28 mouse cellular contexts compared by ENCODE assay signal in the genomic region with DNA sequence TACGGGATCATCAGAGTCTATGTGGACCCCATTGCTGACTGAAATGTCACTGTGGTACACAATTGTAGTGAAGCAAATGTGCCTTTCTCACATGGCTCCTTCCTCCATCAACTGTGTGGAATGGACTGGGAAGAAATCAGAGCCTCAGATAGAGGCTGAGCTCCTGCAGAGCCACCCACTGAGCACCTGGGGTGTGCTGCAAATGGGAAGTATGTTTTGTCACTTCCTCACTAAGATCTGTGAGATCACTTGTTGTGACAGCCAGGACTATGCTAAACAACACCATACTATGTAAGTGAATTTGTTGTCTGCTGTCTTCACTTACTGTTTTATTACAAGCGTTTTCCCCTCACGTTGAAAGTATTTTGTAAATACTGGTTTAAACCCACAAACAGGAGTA.
"Had no signal": no experiment of that assay in that cellular context is flagged by ENCODE, and none has a peak within 500 bp of the region (broad histone marks: within the 10 kb centered on the region; RNA-seq: fewer than 3 reads in every experiment).

No protein-coding gene starts in this region.

- H3K27ac ChIP-seq: embryonic facial prominence, embryonic 10.5 days; embryonic facial prominence, embryonic 12.5 days; embryonic facial prominence, embryonic 13.5 days; embryonic facial prominence, embryonic 15.5 days; forebrain, embryonic 10.5 days; forebrain, embryonic 12.5 days; forebrain, embryonic 13.5 days; forebrain, embryonic 15.5 days; gastrocnemius, adult 2 months had no signal

- ATAC-seq: forebrain, embryonic 13.5 days; forebrain, embryonic 14.5 days; forebrain, embryonic 15.5 days; forebrain, embryonic 16.5 days; forebrain, postnatal 0 days had no signal

- DNase-seq: cerebellum, adult 18-20 months; cerebellum, adult 2 months; cerebellum, adult 8-10 months; cerebellum, adult 9-10 months; cerebellum, adult 9-11 months; cerebellum, postnatal 10 days; cerebellum, postnatal 14 days; cerebellum, postnatal 25 days; cerebellum, postnatal 36 days; embryo, embryonic 11 days; forebrain, postnatal 0 days; gastrocnemius, adult 2 months; gastrocnemius, postnatal 10 days; gastrocnemius, postnatal 14 days; gastrocnemius, postnatal 25 days; gastrocnemius, postnatal 36 days; heart, adult 11 months had no signal

- H3K36me3 ChIP-seq: embryonic facial prominence, embryonic 10.5 days; embryonic facial prominence, embryonic 12.5 days; embryonic facial prominence, embryonic 13.5 days; embryonic facial prominence, embryonic 15.5 days; forebrain, embryonic 10.5 days; forebrain, embryonic 12.5 days; forebrain, embryonic 15.5 days had no signal

- H3K4me3 ChIP-seq: embryonic facial prominence, embryonic 10.5 days; embryonic facial prominence, embryonic 12.5 days; embryonic facial prominence, embryonic 13.5 days; embryonic facial prominence, embryonic 15.5 days; erythroblast, embryonic 14.5 days; forebrain, embryonic 10.5 days; forebrain, embryonic 12.5 days; forebrain, embryonic 13.5 days; forebrain, embryonic 15.5 days; gastrocnemius, adult 2 months had no signal

- H3K27me3 ChIP-seq: embryonic facial prominence, embryonic 12.5 days; embryonic facial prominence, embryonic 13.5 days; embryonic facial prominence, embryonic 15.5 days; forebrain, embryonic 12.5 days; forebrain, embryonic 13.5 days; forebrain, embryonic 15.5 days had no signal

- H3K4me1 ChIP-seq: embryonic facial prominence, embryonic 10.5 days; embryonic facial prominence, embryonic 12.5 days; embryonic facial prominence, embryonic 13.5 days; embryonic facial prominence, embryonic 15.5 days; forebrain, embryonic 10.5 days; forebrain, embryonic 12.5 days; forebrain, embryonic 13.5 days; forebrain, embryonic 15.5 days had no signal

- H3K4me2 ChIP-seq: embryonic facial prominence, embryonic 12.5 days; embryonic facial prominence, embryonic 13.5 days; embryonic facial prominence, embryonic 15.5 days; forebrain, embryonic 12.5 days; forebrain, embryonic 13.5 days; forebrain, embryonic 15.5 days had no signal

- H3K9me3 ChIP-seq: embryonic facial prominence, embryonic 10.5 days; embryonic facial prominence, embryonic 12.5 days; embryonic facial prominence, embryonic 13.5 days; embryonic facial prominence, embryonic 15.5 days; forebrain, embryonic 10.5 days; forebrain, embryonic 12.5 days; forebrain, embryonic 13.5 days; forebrain, embryonic 15.5 days had no signal

- H3K9ac ChIP-seq: embryonic facial prominence, embryonic 12.5 days; embryonic facial prominence, embryonic 13.5 days; embryonic facial prominence, embryonic 15.5 days; forebrain, embryonic 12.5 days; forebrain, embryonic 13.5 days; forebrain, embryonic 15.5 days; forebrain, postnatal 0 days had no signal
